Mouse (Mus musculus): Measurements from ENCODE around the gene Nkiras2. TPM values are rescaled to one million over a fixed set of nuclear protein-coding genes. Genes with fewer than 3 reads are reported as not detected.

The Nkiras2 gene
- polyA plus RNA-seq, 1 experiment from 2014 or later, result 19.7 TPM

GRCm38 (mm10) chr11:100659806-100660205, 40.8 kb downstream of the Nkiras2 start:
- Histone ChIP-seq H3K9ac (ENCODE audit: low read depth, low read length) (no peak overlapping the region), H3K4me1 (ENCODE audit: control insufficient read depth, low read depth, low read length) (no peaks in the 10 kb centered on the region), H3K4me2 (ENCODE audit: low read depth, low read length) (no peak overlapping the region), H3K27me3 (ENCODE audit: control insufficient read depth, insufficient read depth, low read depth, low read length) (no peaks in the 10 kb centered on the region), H3K27ac (ENCODE audit: low read length) (no peak overlapping the region), H3K36me3 (ENCODE audit: control insufficient read depth, insufficient read depth) (no peaks in the 10 kb centered on the region), H3K9me3 (replicated peaks; ENCODE audit: control insufficient read depth, low read length) (no peaks in the 10 kb centered on the region), H3K4me3 (ENCODE audit: low read depth, low read length) (no peak overlapping the region)
- no peak for ATAC-seq (ENCODE audit: low read depth)
- WGBS (ENCODE audit: insufficient replicate concordance), result 59% methylated on average over 10 of the region's 10 CpGs

GRCm38 (mm10) chr11:100671049-100671448, 52.0 kb downstream of the Nkiras2 start:
- H3K27me3 ChIP-seq (ENCODE audit: control insufficient read depth, insufficient read depth, low read depth, low read length), result peaks cover 20% of the 10 kb centered on the region
- ATAC-seq (ENCODE audit: low read depth), result no peak
- H3K4me3 ChIP-seq (ENCODE audit: low read depth, low read length), result no peak overlapping the region
- no peaks in the 10 kb centered on the region for H3K36me3 ChIP-seq (ENCODE audit: control insufficient read depth, insufficient read depth)
- 48% methylated on average over 1 of the region's 1 CpGs for WGBS (ENCODE audit: insufficient replicate concordance)
- no peak overlapping the region for H3K27ac ChIP-seq (ENCODE audit: low read length)
- H3K4me1 ChIP-seq (ENCODE audit: control insufficient read depth, low read depth, low read length), result no peaks in the 10 kb centered on the region
- H3K4me2 ChIP-seq (ENCODE audit: low read depth, low read length), result no peak overlapping the region
- no peaks in the 10 kb centered on the region for H3K9me3 ChIP-seq (replicated peaks; ENCODE audit: control insufficient read depth, low read length)
- H3K9ac ChIP-seq (ENCODE audit: low read depth, low read length), result no peak overlapping the region

- Histone ChIP-seq H3K4me1 (ENCODE audit: control insufficient read depth, low read depth, low read length) (no peaks in the 10 kb centered on the region), H3K9ac (ENCODE audit: low read depth, low read length) (no peak overlapping the region), H3K4me2 (ENCODE audit: low read depth, low read length) (no peak overlapping the region), H3K36me3 (ENCODE audit: control insufficient read depth, insufficient read depth) (no peaks in the 10 kb centered on the region), H3K4me3 (ENCODE audit: low read depth, low read length) (no peak overlapping the region), H3K9me3 (replicated peaks; ENCODE audit: control insufficient read depth, low read length) (no peaks in the 10 kb centered on the region), H3K27me3 (ENCODE audit: control insufficient read depth, insufficient read depth, low read depth, low read length) (peaks cover 20% of the 10 kb centered on the region), H3K27ac (ENCODE audit: low read length) (no peak overlapping the region)
- 31% methylated on average over 2 of the region's 2 CpGs for WGBS (ENCODE audit: insufficient replicate concordance)
- ATAC-seq (ENCODE audit: low read depth), result no peak
Measured at GRCm38 (mm10) chr11:100671956-100672355, 52.9 kb downstream of the Nkiras2 start.

- 10% methylated on average over 23 of the region's 23 CpGs for WGBS (ENCODE audit: insufficient replicate concordance)
- Histone ChIP-seq H3K4me3 (ENCODE audit: low read depth, low read length) (no peak overlapping the region), H3K4me2 (ENCODE audit: low read depth, low read length) (no peak overlapping the region), H3K9ac (ENCODE audit: low read depth, low read length) (no peak overlapping the region), H3K36me3 (ENCODE audit: control insufficient read depth, insufficient read depth) (no peaks in the 10 kb centered on the region), H3K27ac (ENCODE audit: low read length) (no peak overlapping the region), H3K4me1 (ENCODE audit: control insufficient read depth, low read depth, low read length) (no peaks in the 10 kb centered on the region), H3K27me3 (ENCODE audit: control insufficient read depth, insufficient read depth, low read depth, low read length) (peaks cover 20% of the 10 kb centered on the region), H3K9me3 (replicated peaks; ENCODE audit: control insufficient read depth, low read length) (no peaks in the 10 kb centered on the region)
- ATAC-seq (ENCODE audit: low read depth), result no peak
Measured at GRCm38 (mm10) chr11:100673169-100673568, 54.1 kb downstream of the Nkiras2 start.

Other genes with a start within 250 kb of the Nkiras2 start
- gene Jup, start 221.5 kb upstream of the Nkiras2 start, polyA plus RNA-seq (2015; fragmentation: Nextera tagmentation; extraction: Ambion mirVana), result 15.5 and 17.7 TPM in 2 replicates
- 3.1 and 4.0 TPM in 2 replicates for gene P3h4, start 204.4 kb upstream of the Nkiras2 start, polyA plus RNA-seq (2015; fragmentation: Nextera tagmentation; extraction: Ambion mirVana)
- 7.9 and 8.4 TPM in 2 replicates for gene Fkbp10, start 203.5 kb upstream of the Nkiras2 start, polyA plus RNA-seq (2015; fragmentation: Nextera tagmentation; extraction: Ambion mirVana)
- gene Nt5c3b, start 177.4 kb upstream of the Nkiras2 start, polyA plus RNA-seq (2015; fragmentation: Nextera tagmentation; extraction: Ambion mirVana), result 14.9 and 16.0 TPM in 2 replicates
- gene Klhl10, start 177.3 kb upstream of the Nkiras2 start, polyA plus RNA-seq (2015; fragmentation: Nextera tagmentation; extraction: Ambion mirVana), result 0.07 TPM in 1 of 2 replicates, not detected in the other
- gene Klhl11, start 146.5 kb upstream of the Nkiras2 start, polyA plus RNA-seq (2015; fragmentation: Nextera tagmentation; extraction: Ambion mirVana), result 1.7 and 1.9 TPM in 2 replicates
- 114 and 120 TPM in 2 replicates for gene Acly, start 91.2 kb upstream of the Nkiras2 start, polyA plus RNA-seq (2015; fragmentation: Nextera tagmentation; extraction: Ambion mirVana)
- 0.06 and 0.11 TPM in 2 replicates for gene Ttc25, start 73.6 kb upstream of the Nkiras2 start, polyA plus RNA-seq (2015; fragmentation: Nextera tagmentation; extraction: Ambion mirVana)
- gene Cnp, start 44.3 kb upstream of the Nkiras2 start, polyA plus RNA-seq (2015; fragmentation: Nextera tagmentation; extraction: Ambion mirVana), result 13.8 TPM in 2 replicates
- 56.8 and 60.9 TPM in 2 replicates for gene Dnajc7, start 924 bp downstream of the Nkiras2 start, polyA plus RNA-seq (2015; fragmentation: Nextera tagmentation; extraction: Ambion mirVana)
- gene Zfp385c, start 73.2 kb downstream of the Nkiras2 start, polyA plus RNA-seq (2015; fragmentation: Nextera tagmentation; extraction: Ambion mirVana), result 0.05 TPM in 1 of 2 replicates, not detected in the other
- 1.9 and 2.2 TPM in 2 replicates for gene Dhx58, start 85.0 kb downstream of the Nkiras2 start, polyA plus RNA-seq (2015; fragmentation: Nextera tagmentation; extraction: Ambion mirVana)
- 9.9 and 12.0 TPM in 2 replicates for gene Kat2a, start 93.2 kb downstream of the Nkiras2 start, polyA plus RNA-seq (2015; fragmentation: Nextera tagmentation; extraction: Ambion mirVana)
- gene Hspb9, start 94.6 kb downstream of the Nkiras2 start, polyA plus RNA-seq (2015; fragmentation: Nextera tagmentation; extraction: Ambion mirVana), result 0.24 TPM in 1 of 2 replicates, not detected in the other
- 21.9 and 22.6 TPM in 2 replicates for gene Rab5c, start 119.0 kb downstream of the Nkiras2 start, polyA plus RNA-seq (2015; fragmentation: Nextera tagmentation; extraction: Ambion mirVana)
- gene Kcnh4, start 140.7 kb downstream of the Nkiras2 start, polyA plus RNA-seq (2015; fragmentation: Nextera tagmentation; extraction: Ambion mirVana), result not detected in 2 replicates
- not detected in 2 replicates for gene Hcrt, start 143.7 kb downstream of the Nkiras2 start, polyA plus RNA-seq (2015; fragmentation: Nextera tagmentation; extraction: Ambion mirVana)
- 1.6 and 2.1 TPM in 2 replicates for gene Ghdc, start 151.7 kb downstream of the Nkiras2 start, polyA plus RNA-seq (2015; fragmentation: Nextera tagmentation; extraction: Ambion mirVana)
- 21.8 and 22.6 TPM in 2 replicates for gene Stat5b, start 231.5 kb downstream of the Nkiras2 start, polyA plus RNA-seq (2015; fragmentation: Nextera tagmentation; extraction: Ambion mirVana)
- 8.1 and 8.3 TPM in 2 replicates for gene Stat5a, start 240.1 kb downstream of the Nkiras2 start, polyA plus RNA-seq (2015; fragmentation: Nextera tagmentation; extraction: Ambion mirVana)